Mouse (Mus musculus): ENCODE results near the gene Zfp975. TPM values are rescaled to one million over a fixed set of nuclear protein-coding genes. Genes with fewer than 3 reads are reported as not detected.
A peak's percentile ranks its signal among the peaks of the same experiment; 100 is the strongest.
"Not testable (repeated sequence)": the region's sequence is repeated elsewhere in the genome, so short reads cannot be mapped to it uniquely, and the experiment has no call there.

The Zfp975 gene
- polyA plus RNA-seq (2015; fragmentation: Nextera tagmentation; extraction: Ambion mirVana), result 1.5 and 1.7 TPM in 2 replicates

DNA sequence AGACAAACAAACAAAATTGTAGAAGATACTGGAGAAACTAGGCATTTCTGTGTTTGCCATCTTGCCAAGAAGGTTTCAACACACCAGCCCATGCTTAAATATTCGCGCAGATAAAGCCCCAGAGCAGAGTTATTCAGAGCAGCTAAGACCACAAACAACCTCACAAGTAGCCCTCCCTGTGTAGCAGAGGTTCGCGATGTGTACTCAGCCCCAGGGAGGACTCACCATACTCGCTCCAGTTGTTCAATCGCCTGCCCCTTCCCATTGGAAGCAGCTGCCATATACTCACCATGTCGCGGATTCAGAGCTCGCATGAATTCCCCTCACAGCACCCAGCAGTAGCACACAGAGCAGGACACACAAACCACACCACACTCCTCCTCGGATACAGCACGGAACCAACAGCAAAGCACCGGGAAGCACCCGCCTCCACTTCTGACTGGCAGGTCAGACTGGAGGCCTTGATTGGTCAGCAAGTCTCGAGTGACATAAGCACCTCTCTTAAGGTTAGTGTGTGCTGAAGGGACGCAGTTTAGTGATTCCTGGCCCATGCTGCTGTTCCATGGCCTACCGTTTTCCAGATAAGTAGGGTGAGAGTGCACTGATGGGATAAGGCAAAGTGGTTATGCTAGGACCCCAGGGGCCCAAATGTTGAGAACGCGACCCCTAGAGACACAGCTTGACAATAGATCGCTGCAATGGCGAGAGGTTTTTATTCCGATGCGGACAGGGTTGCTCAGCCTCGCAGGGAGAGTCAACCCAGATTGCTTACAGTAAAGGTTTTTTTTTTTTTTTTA, at the start of gene Zfp975:
TSS of gene Zfp975 (minus strand) at position 381 of the 797 bp plus-strand sequence.
- not testable (repeated sequence) for H3K36me3 ChIP-seq (ENCODE audit: control insufficient read depth, insufficient read depth); H3K27me3 ChIP-seq (ENCODE audit: control insufficient read depth, insufficient read depth, low read depth, low read length); H3K4me1 ChIP-seq (ENCODE audit: control insufficient read depth, low read depth, low read length); H3K9me3 ChIP-seq (replicated peaks; ENCODE audit: control insufficient read depth, low read length)
- peak within 1 kb of the TSS; percentile 67 for H3K4me3 ChIP-seq (ENCODE audit: low read depth, low read length)
- under 1% methylated on average over 23 of the region's 23 CpGs for WGBS (ENCODE audit: insufficient replicate concordance)
- peak within 1 kb of the TSS; percentile 37; the same call in 1 of the 2 replicates for H3K27ac ChIP-seq (ENCODE audit: low read length)
- peak; percentile 100 for ATAC-seq (ENCODE audit: low read depth)
- H3K9ac ChIP-seq (ENCODE audit: low read depth, low read length), result peak within 1 kb of the TSS; percentile 61
- H3K4me2 ChIP-seq (ENCODE audit: low read depth, low read length), result peak within 1 kb of the TSS; percentile 54

DNA sequence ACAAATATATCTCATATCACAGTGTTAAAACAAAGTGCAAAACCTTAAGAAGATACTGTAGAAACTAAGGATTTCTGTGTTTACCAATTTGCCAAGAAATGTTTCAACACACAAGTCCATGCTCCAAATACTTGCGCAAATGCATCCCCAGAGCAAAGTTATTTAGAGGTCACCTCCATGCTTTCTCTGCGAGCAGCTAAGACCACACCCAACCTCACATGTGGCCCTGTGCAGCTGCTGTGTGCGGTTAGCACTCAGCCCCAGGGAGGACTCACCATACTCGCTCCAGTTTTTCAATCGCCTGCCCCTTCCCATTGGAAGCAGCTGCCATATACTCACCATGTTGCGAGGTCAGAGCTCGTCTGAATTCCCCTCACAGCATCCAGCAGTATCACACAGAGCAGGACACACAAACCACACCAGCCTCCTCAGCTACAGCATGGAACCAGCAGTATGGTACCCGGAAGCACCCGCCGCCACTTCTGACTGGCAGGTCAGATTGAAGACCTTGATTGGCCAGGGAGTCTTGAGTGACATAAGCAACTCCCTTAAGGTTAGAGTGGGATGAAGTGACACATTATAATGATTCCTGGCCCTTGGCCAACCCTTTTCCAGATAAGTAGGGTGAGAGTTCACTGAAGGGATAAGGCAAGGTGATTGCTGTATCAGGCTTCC, 46.1 kb upstream of the Zfp975 start:
- ATAC-seq (ENCODE audit: low read depth), result no peak
- whole genome bisulfite sequencing (ENCODE audit: insufficient replicate concordance), result 61% methylated on average over 10 of the region's 10 CpGs
- Histone ChIP-seq H3K9ac (ENCODE audit: low read depth, low read length) (no peak overlapping the region), H3K36me3 (ENCODE audit: control insufficient read depth, insufficient read depth) (no peaks in the 10 kb centered on the region), H3K4me1 (ENCODE audit: control insufficient read depth, low read depth, low read length) (no peaks in the 10 kb centered on the region), H3K4me2 (ENCODE audit: low read depth, low read length) (no peak overlapping the region), H3K27ac (ENCODE audit: low read length) (no peak overlapping the region), H3K4me3 (ENCODE audit: low read depth, low read length) (no peak overlapping the region), H3K9me3 (replicated peaks; ENCODE audit: control insufficient read depth, low read length) (no peaks in the 10 kb centered on the region), H3K27me3 (ENCODE audit: control insufficient read depth, insufficient read depth, low read depth, low read length) (no peaks in the 10 kb centered on the region)

DNA sequence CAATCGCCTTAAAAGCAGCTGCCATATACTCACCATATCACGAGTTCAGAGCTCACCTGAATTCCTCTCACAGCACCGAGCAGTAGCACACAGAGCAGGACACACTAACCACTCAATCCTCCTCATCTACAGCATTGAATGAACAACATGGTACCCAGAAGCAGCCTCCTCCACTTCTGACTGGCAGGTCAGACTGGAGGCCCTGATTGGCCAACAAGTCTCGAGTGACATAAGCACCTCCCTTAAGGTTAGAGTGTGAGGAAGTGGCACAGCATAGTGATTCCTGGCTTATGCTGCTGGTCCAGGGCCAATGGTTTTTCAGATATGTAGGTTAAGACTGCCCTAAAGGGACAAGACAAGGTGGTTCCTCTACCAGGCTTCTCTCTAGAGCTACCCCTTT, 34.4 kb upstream of the Zfp975 start, which contains the start of gene Gm17067:
TSS of gene Gm17067 (minus strand) at position 101 of the 400 bp plus-strand sequence.
- H3K9ac ChIP-seq (ENCODE audit: low read depth, low read length); H3K27ac ChIP-seq (ENCODE audit: low read length); H3K36me3 ChIP-seq (ENCODE audit: control insufficient read depth, insufficient read depth); H3K9me3 ChIP-seq (replicated peaks; ENCODE audit: control insufficient read depth, low read length); H3K4me2 ChIP-seq (ENCODE audit: low read depth, low read length); H3K4me1 ChIP-seq (ENCODE audit: control insufficient read depth, low read depth, low read length); H3K27me3 ChIP-seq (ENCODE audit: control insufficient read depth, insufficient read depth, low read depth, low read length); H3K4me3 ChIP-seq (ENCODE audit: low read depth, low read length); ATAC-seq (ENCODE audit: low read depth): not testable (repeated sequence)
- 66% methylated on average over 4 of the region's 4 CpGs for WGBS (ENCODE audit: insufficient replicate concordance)

DNA sequence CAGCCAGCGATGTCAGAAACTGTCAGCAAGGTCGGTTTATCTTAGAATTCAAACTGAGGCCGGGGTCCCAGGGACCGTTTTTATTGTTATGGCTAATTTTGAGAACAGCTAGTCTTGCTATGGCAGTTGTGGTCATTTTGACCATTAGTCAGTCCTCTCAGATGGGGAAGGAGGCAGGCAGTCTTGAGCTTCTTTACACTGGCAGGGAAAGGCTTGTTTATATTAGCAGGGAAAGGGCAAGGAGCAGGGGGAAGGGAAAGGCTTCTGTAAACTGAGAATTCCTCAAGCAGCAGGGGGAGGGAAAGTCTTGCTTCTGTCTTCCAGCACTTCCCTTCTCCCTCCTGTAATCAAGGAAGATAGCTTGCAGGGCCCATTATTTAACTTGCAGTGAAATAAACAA, 709 bp upstream of the Zfp975 start:
- ATAC-seq (ENCODE audit: low read depth); H3K9me3 ChIP-seq (replicated peaks; ENCODE audit: control insufficient read depth, low read length); H3K4me1 ChIP-seq (ENCODE audit: control insufficient read depth, low read depth, low read length); H3K27ac ChIP-seq (ENCODE audit: low read length); H3K27me3 ChIP-seq (ENCODE audit: control insufficient read depth, insufficient read depth, low read depth, low read length); H3K36me3 ChIP-seq (ENCODE audit: control insufficient read depth, insufficient read depth): not testable (repeated sequence)
- H3K4me3 ChIP-seq (ENCODE audit: low read depth, low read length), result peak overlapping the region; percentile 67
- 1% methylated on average over 4 of the region's 4 CpGs for WGBS (ENCODE audit: insufficient replicate concordance)
- H3K4me2 ChIP-seq (ENCODE audit: low read depth, low read length), result peak overlapping the region; percentile 54
- peak overlapping the region; percentile 61; the same call in 1 of the 2 replicates for H3K9ac ChIP-seq (ENCODE audit: low read depth, low read length)

DNA sequence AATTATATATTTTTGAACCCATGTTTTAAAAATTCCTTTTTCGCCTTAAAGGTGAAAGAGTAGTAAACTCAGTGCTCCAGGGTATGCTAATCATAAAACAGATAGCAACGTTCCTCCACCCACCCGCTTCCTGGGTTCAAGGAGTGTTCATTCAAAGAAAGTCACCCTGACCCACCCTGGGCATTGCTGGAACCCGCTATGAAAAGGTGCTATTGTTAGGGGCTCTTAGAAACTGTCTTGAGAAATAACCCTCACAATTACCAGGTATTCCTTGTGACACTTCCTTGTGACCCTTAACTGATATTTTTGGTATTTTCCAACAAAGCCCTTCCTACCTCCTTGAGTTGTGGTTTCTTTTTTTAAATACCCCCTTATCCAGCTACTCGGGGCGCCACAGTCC, 12.5 kb downstream of the Zfp975 start:
- H3K4me2 ChIP-seq (ENCODE audit: low read depth, low read length); H3K27me3 ChIP-seq (ENCODE audit: control insufficient read depth, insufficient read depth, low read depth, low read length); ATAC-seq (ENCODE audit: low read depth); H3K4me1 ChIP-seq (ENCODE audit: control insufficient read depth, low read depth, low read length); H3K4me3 ChIP-seq (ENCODE audit: low read depth, low read length); H3K9me3 ChIP-seq (replicated peaks; ENCODE audit: control insufficient read depth, low read length); H3K36me3 ChIP-seq (ENCODE audit: control insufficient read depth, insufficient read depth); H3K27ac ChIP-seq (ENCODE audit: low read length); H3K9ac ChIP-seq (ENCODE audit: low read depth, low read length): not testable (repeated sequence)
- 74% methylated on average over 6 of the region's 6 CpGs for WGBS (ENCODE audit: insufficient replicate concordance)

DNA sequence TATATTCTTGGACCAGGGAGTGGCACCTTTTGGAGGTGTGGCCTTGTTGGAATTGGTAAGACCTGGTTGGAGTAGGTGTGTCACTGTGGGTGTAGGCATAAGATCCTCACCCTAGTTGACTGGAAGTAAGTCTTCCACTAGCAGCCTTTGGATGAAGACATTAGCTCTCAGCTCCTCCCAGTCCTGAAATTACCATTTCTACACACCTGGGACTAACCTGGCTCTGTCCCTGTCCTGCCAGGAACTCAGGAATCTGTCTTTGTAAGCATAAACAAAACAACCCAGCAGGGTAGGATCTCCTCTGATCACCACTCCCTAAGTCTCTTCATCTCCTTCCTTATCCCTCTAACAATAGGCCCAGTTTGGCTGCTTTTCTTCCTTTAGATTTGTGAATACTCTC, 12.9 kb downstream of the Zfp975 start:
- H3K27ac ChIP-seq (ENCODE audit: low read length); H3K27me3 ChIP-seq (ENCODE audit: control insufficient read depth, insufficient read depth, low read depth, low read length); ATAC-seq (ENCODE audit: low read depth); H3K9ac ChIP-seq (ENCODE audit: low read depth, low read length); H3K4me2 ChIP-seq (ENCODE audit: low read depth, low read length); H3K4me3 ChIP-seq (ENCODE audit: low read depth, low read length); H3K4me1 ChIP-seq (ENCODE audit: control insufficient read depth, low read depth, low read length); H3K36me3 ChIP-seq (ENCODE audit: control insufficient read depth, insufficient read depth); H3K9me3 ChIP-seq (replicated peaks; ENCODE audit: control insufficient read depth, low read length): not testable (repeated sequence)

DNA sequence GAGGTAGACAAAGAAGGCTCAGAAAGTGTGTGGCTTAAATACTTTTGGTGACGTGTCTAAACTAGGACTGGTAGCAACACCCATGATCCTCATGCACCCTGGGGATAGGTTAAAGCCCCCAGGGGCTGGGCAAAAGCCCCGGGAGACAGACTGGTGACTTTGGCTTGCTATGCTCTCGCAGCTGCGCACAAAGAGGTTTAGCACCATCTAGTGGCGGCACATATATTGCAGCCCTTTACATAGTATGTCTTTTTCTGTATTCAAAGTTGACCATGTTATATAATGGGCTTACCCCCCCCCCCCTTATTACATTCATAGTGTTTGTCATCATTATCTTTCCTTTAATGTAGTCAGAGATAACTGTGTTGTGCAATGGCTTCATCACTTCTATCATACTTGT, 32.4 kb downstream of the Zfp975 start:
- not testable (repeated sequence) for H3K27me3 ChIP-seq (ENCODE audit: control insufficient read depth, insufficient read depth, low read depth, low read length); H3K9ac ChIP-seq (ENCODE audit: low read depth, low read length); H3K4me1 ChIP-seq (ENCODE audit: control insufficient read depth, low read depth, low read length); H3K27ac ChIP-seq (ENCODE audit: low read length); ATAC-seq (ENCODE audit: low read depth); H3K4me3 ChIP-seq (ENCODE audit: low read depth, low read length); H3K4me2 ChIP-seq (ENCODE audit: low read depth, low read length); H3K9me3 ChIP-seq (replicated peaks; ENCODE audit: control insufficient read depth, low read length); H3K36me3 ChIP-seq (ENCODE audit: control insufficient read depth, insufficient read depth)
- 60% methylated on average over 4 of the region's 5 CpGs for WGBS (ENCODE audit: insufficient replicate concordance)

DNA sequence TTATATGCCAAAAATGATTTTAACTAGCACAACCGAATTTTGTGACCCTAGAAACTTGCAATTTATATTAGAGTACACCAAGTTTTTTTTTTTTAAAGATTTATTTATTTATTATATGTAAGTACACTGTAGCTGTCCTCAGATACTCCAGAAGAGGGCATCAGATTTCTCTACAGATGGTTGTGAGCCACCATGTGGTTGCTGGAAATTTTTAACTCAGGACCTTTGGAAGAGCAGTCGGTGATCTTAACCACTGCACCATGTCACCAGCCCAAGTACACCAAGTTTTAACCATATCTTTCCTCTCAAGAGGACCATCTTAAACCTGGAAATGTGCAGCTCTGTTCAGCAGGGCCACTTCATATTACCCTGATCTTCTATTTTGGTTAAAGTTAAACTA, 37.3 kb downstream of the Zfp975 start:
- not testable (repeated sequence) for H3K27me3 ChIP-seq (ENCODE audit: control insufficient read depth, insufficient read depth, low read depth, low read length); H3K4me1 ChIP-seq (ENCODE audit: control insufficient read depth, low read depth, low read length); H3K9ac ChIP-seq (ENCODE audit: low read depth, low read length); H3K9me3 ChIP-seq (replicated peaks; ENCODE audit: control insufficient read depth, low read length); ATAC-seq (ENCODE audit: low read depth); H3K27ac ChIP-seq (ENCODE audit: low read length); H3K4me3 ChIP-seq (ENCODE audit: low read depth, low read length); H3K36me3 ChIP-seq (ENCODE audit: control insufficient read depth, insufficient read depth); H3K4me2 ChIP-seq (ENCODE audit: low read depth, low read length)
- WGBS (ENCODE audit: insufficient replicate concordance), result 56% methylated on average over 2 of the region's 2 CpGs

DNA sequence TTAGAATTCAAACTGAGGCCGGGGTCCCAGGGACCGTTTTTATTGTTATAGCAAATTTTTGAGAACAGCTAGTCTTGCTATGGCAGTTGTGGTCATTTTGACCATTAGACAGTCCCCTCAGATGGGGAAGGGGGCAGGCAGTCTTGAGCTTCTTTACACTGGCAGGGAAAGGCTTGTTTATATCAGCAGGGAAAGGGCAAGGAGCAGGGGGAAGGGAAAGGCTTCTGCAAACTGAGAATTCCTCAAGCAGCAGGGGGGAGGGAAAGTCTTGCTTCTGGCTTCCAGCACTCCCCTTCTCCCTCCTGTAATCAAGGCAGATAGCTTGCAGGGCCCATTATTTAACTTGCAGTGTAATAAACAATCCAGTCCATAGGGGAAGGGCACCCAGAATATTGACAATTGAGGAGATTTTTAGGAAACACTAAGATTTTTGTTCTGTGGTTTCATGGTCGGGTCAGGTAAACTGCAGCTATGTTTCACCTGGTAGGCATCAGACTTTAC, 49.4 kb downstream of the Zfp975 start:
- 9% methylated on average over 3 of the region's 3 CpGs for WGBS (ENCODE audit: insufficient replicate concordance)
- not testable (repeated sequence) for H3K9ac ChIP-seq (ENCODE audit: low read depth, low read length); ATAC-seq (ENCODE audit: low read depth)

More for the DNA sequence above, 49.4 kb downstream of the Zfp975 start:
- peak overlapping the region; percentile 61 for H3K4me2 ChIP-seq (ENCODE audit: low read depth, low read length)
- H3K4me3 ChIP-seq (ENCODE audit: low read depth, low read length), result peak overlapping the region; percentile 61
- not testable (repeated sequence) for H3K9me3 ChIP-seq (replicated peaks; ENCODE audit: control insufficient read depth, low read length); H3K36me3 ChIP-seq (ENCODE audit: control insufficient read depth, insufficient read depth); H3K4me1 ChIP-seq (ENCODE audit: control insufficient read depth, low read depth, low read length); H3K27ac ChIP-seq (ENCODE audit: low read length); H3K27me3 ChIP-seq (ENCODE audit: control insufficient read depth, insufficient read depth, low read depth, low read length)

Measured in liver, embryonic 16.5 days (tissue).